Mouse (Mus musculus): ENCODE results near the gene Hist3h2a. TPM values are rescaled to one million over a fixed set of nuclear protein-coding genes. Genes with fewer than 3 reads are reported as not detected.

Hist3h2a gene
- polyA plus RNA-seq, 1 experiment from 2014 or later = 14.3 TPM

DNA sequence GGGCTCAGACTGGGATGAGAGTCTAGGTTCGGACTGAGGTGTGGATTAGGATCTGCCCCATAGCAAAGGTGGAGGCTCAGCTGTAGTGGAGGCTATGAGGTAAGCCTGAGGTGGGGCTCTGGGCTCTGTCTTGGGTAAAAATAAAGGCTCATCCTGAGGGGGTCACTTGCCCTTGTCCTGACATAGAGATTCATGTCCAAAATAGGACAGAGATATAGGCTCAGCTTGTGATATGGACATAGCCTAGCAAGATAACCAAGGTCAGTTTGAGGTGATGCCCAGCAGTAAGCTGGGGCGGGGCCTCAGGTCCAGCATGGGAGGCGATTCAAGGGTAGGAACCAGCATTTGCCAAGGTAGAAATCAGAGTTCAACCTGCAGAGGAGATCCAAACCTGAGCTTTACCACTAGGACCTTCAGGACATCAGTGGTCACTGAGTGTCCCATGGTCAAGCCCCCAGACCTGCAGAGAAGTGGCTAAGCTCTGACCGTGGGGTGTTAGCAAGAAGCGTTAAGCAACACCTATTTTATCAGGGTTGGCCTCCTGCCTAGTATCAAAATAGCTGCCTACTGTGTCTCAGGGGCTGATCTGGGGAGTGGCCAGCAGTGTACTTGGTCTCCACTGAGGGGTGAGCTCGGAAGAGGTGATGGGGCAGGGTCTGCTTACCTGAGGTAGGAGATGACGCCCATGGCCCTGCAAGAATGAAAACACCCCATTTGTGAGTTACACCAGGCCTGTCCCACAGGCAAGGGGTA is 48.0 kb downstream of the Hist3h2a start:
- no peaks in the 10 kb centered on the region for H3K9me3 ChIP-seq (ENCODE audit: low read length)
- H3K4me1 ChIP-seq (ENCODE audit: insufficient read depth) = no peaks in the 10 kb centered on the region
- 77% methylated on average over 7 of the region's 7 CpGs for WGBS (ENCODE audit: insufficient replicate concordance)
- no peaks in the 10 kb centered on the region for H3K27me3 ChIP-seq (ENCODE audit: insufficient read depth, low read length)
- ATAC-seq (no peak), DNase-seq (no peak)
- H3K27ac ChIP-seq (ENCODE audit: low read depth) = no peak overlapping the region
- TF ChIP-seq CTCF (IDR thresholded peaks at IDR 0.05; ENCODE audit: low read depth) = no peak
- TF ChIP-seq EP300 (IDR thresholded peaks at IDR 0.05; ENCODE audit: low read depth) = no peak
- no peak overlapping the region for H3K4me3 ChIP-seq (ENCODE audit: low read depth, low read length)
- H3K4me2 ChIP-seq (ENCODE audit: low read depth, low read length) = no peak overlapping the region
- no peaks in the 10 kb centered on the region for H3K36me3 ChIP-seq (replicated peaks; ENCODE audit: insufficient read depth, low read length)
- H3K9ac ChIP-seq (replicated peaks) = no peak overlapping the region

Small RNA genes lying within 50 kb of the gene (microRNA-seq; reads per million reads assigned to microRNA genes)
- not detected for gene Gm44313

Other genes with a start within 250 kb of the Hist3h2a start
- gene Olfr318, start 230.7 kb upstream of the Hist3h2a start, polyA plus RNA-seq (2015; fragmentation: Nextera tagmentation; extraction: Ambion mirVana) = not detected in 2 replicates
- not detected in 2 replicates for gene Olfr317, start 215.5 kb upstream of the Hist3h2a start, polyA plus RNA-seq (2015; fragmentation: Nextera tagmentation; extraction: Ambion mirVana)
- gene Olfr316, start 202.0 kb upstream of the Hist3h2a start, polyA plus RNA-seq (2015; fragmentation: Nextera tagmentation; extraction: Ambion mirVana) = not detected in 2 replicates
- gene Olfr315, start 181.5 kb upstream of the Hist3h2a start, polyA plus RNA-seq (2015; fragmentation: Nextera tagmentation; extraction: Ambion mirVana) = not detected in 2 replicates
- not detected in 2 replicates for gene Olfr314, start 171.7 kb upstream of the Hist3h2a start, polyA plus RNA-seq (2015; fragmentation: Nextera tagmentation; extraction: Ambion mirVana)
- gene Fam183b, start 152.7 kb upstream of the Hist3h2a start, polyA plus RNA-seq (2015; fragmentation: Nextera tagmentation; extraction: Ambion mirVana) = 0.25 TPM in 1 of 2 replicates, not detected in the other
- gene Olfr313, start 139.7 kb upstream of the Hist3h2a start, polyA plus RNA-seq (2015; fragmentation: Nextera tagmentation; extraction: Ambion mirVana) = not detected in 2 replicates
- not detected in 2 replicates for gene Olfr312, start 125.4 kb upstream of the Hist3h2a start, polyA plus RNA-seq (2015; fragmentation: Nextera tagmentation; extraction: Ambion mirVana)
- not detected in 2 replicates for gene Olfr311, start 115.4 kb upstream of the Hist3h2a start, polyA plus RNA-seq (2015; fragmentation: Nextera tagmentation; extraction: Ambion mirVana)
- gene Gm12258, start 107.5 kb upstream of the Hist3h2a start, polyA plus RNA-seq (2015; fragmentation: Nextera tagmentation; extraction: Ambion mirVana) = 0.85 and 1.3 TPM in 2 replicates
- gene 2810021J22Rik, start 87.5 kb upstream of the Hist3h2a start, polyA plus RNA-seq (2015; fragmentation: Nextera tagmentation; extraction: Ambion mirVana) = 0.94 and 1.6 TPM in 2 replicates
- gene Zfp39, start 50.5 kb upstream of the Hist3h2a start, polyA plus RNA-seq (2015; fragmentation: Nextera tagmentation; extraction: Ambion mirVana) = 2.8 and 3.1 TPM in 2 replicates
- gene Btnl10, start 36.8 kb upstream of the Hist3h2a start, polyA plus RNA-seq (2015; fragmentation: Nextera tagmentation; extraction: Ambion mirVana) = 7.9 and 9.9 TPM in 2 replicates
- gene Rnf187, start 15.8 kb upstream of the Hist3h2a start, polyA plus RNA-seq (2015; fragmentation: Nextera tagmentation; extraction: Ambion mirVana) = 85.3 and 96.0 TPM in 2 replicates
- gene Hist3h2ba, start 5.8 kb upstream of the Hist3h2a start, polyA plus RNA-seq (2015; fragmentation: Nextera tagmentation; extraction: Ambion mirVana) = 4.9 and 10.0 TPM in 2 replicates
- gene Trim17, start within 50 bp of the Hist3h2a start, polyA plus RNA-seq (2015; fragmentation: Nextera tagmentation; extraction: Ambion mirVana) = 0.11 and 0.15 TPM in 2 replicates
- gene Trim11, start 23.4 kb downstream of the Hist3h2a start, polyA plus RNA-seq (2015; fragmentation: Nextera tagmentation; extraction: Ambion mirVana) = 8.8 and 8.9 TPM in 2 replicates
- 0.31 and 0.49 TPM in 2 replicates for gene Obscn, start 181.7 kb downstream of the Hist3h2a start, polyA plus RNA-seq (2015; fragmentation: Nextera tagmentation; extraction: Ambion mirVana)
- gene Iba57, start 209.1 kb downstream of the Hist3h2a start, polyA plus RNA-seq (2015; fragmentation: Nextera tagmentation; extraction: Ambion mirVana) = 6.3 and 7.1 TPM in 2 replicates
- 0.29 and 0.37 TPM in 2 replicates for gene Gjc2, start 228.5 kb downstream of the Hist3h2a start, polyA plus RNA-seq (2015; fragmentation: Nextera tagmentation; extraction: Ambion mirVana)
- 59.5 and 64.4 TPM in 2 replicates for gene Guk1, start 237.5 kb downstream of the Hist3h2a start, polyA plus RNA-seq (2015; fragmentation: Nextera tagmentation; extraction: Ambion mirVana)
- gene Mrpl55, start 247.8 kb downstream of the Hist3h2a start, polyA plus RNA-seq (2015; fragmentation: Nextera tagmentation; extraction: Ambion mirVana) = 64.2 and 65.2 TPM in 2 replicates

Data from liver, postnatal 0 days (tissue).